Mouse (Mus musculus): ENCODE data around the gene Abraxas2. TPM values are rescaled to one million over a fixed set of nuclear protein-coding genes. Genes with fewer than 3 reads are reported as not detected.

Abraxas2 gene
- 27.4 and 32.5 TPM in 2 replicates for polyA plus RNA-seq (2012; rRNA removed)

GRCm38 (mm10) chr7:132859042-132859958, at the start of gene Abraxas2:
Abraxas2 (plus strand) TSS chr7:132859225.

GRCm38 (mm10) chr7:132813416-132814088, 45.5 kb upstream of the Abraxas2 start, which contains the start of gene Fam53b:
Fam53b (minus strand) TSS chr7:132813886.

DNA sequence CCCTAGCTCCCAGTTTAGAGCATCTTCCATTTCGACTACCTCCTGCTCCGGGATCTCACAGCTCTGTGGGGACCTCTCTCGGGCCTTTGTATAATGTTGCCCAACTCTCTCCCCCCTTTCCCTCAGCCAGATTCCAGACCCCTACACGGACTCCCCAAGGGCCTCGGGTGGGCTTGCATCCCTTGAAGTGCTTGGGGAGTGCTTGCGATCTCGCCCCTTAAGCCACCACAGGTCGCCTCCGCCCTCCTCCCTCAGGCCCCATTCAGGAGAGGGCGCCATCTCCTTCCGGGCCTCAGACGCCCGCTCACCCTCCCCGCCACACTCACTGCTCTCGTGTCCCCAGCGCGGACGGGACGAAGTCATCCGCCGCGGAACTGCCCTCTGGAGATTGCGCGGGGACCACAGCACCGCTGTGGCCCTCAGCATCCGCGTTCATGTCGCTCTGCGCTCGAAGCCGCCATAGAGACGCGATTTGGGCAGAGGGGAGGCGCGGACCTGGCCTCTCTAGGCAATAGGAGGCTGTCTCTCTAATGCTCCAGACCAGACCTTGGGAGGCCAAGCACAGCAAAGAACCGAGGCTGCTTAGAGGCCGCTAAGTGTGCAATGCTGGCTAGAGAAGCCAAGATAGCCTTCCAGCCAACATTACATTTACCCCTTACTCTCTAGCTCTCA, 6.7 kb upstream of the Abraxas2 start, which contains the start of gene Eef1akmt2:
TSS of gene Eef1akmt2 (minus strand) at position 501 of the 672 bp plus-strand sequence.

GRCm38 (mm10) chr7:132930850-132931559, 72.0 kb downstream of the Abraxas2 start, which contains the start of gene Zranb1:
Zranb1 (plus strand) TSS chr7:132931142.

Other genes starting within 250 kb of the Abraxas2 start
- gene Lhpp, start 248.6 kb upstream of the Abraxas2 start, polyA plus RNA-seq (2012; rRNA removed): 18.0 and 18.5 TPM in 2 replicates
- 13.5 and 13.7 TPM in 2 replicates for gene Fam53b, start 45.3 kb upstream of the Abraxas2 start, polyA plus RNA-seq (2012; rRNA removed)
- gene Eef1akmt2, start 6.6 kb upstream of the Abraxas2 start, polyA plus RNA-seq (2012; rRNA removed): 58.0 and 61.7 TPM in 2 replicates
- 21.0 and 26.5 TPM in 2 replicates for gene Zranb1, start 71.9 kb downstream of the Abraxas2 start, polyA plus RNA-seq (2012; rRNA removed)